Mouse (Mus musculus) myocyte (in vitro differentiated cells): ENCODE measurements around the gene Abca2. TPM values are rescaled to one million over a fixed set of nuclear protein-coding genes. Genes with fewer than 3 reads are reported as not detected.
A peak's percentile ranks its signal among the peaks of the same experiment; 100 is the strongest.

Experiments used
- H3K27me3 ChIP-seq: one replicate; pipeline ENCODE4 v1.6.1; 2011; ENCODE audit not compliant: control insufficient read depth, insufficient read depth, insufficient read length
- H3K36me3 ChIP-seq: one replicate; pipeline ENCODE4 v1.6.1; 2011; ENCODE audit not compliant: control insufficient read depth, insufficient read depth
- H3K4me2 ChIP-seq: one replicate; pipeline ENCODE4 v1.6.1; 2011; ENCODE audit warnings: low read depth, control low read depth
- H3K4me3 ChIP-seq: one replicate; pipeline ENCODE4 v1.5.1; 2011; ENCODE audit warnings: mild to moderate bottlenecking, control low read depth, moderate library complexity
- H3K79me2 ChIP-seq: one replicate; pipeline ENCODE4 v1.6.1; 2011; ENCODE audit not compliant: control insufficient read depth, insufficient read depth
- H3ac ChIP-seq: one replicate; pipeline ENCODE4 v1.6.1; 2011; ENCODE audit not compliant: control insufficient read depth, insufficient read length
- CEBPB ChIP-seq: IDR thresholded peaks from 2 replicates; pipeline ENCODE4 v1.6.1; 2011; ENCODE audit warnings: mild to moderate bottlenecking, moderate library complexity; ENCODE audit not compliant: poor library complexity, insufficient read depth, severe bottlenecking
- E2F4 ChIP-seq: IDR thresholded peaks from one replicate; pipeline ENCODE4 v1.6.1; 2011; ENCODE audit warnings: mild to moderate bottlenecking, control low read depth, moderate library complexity; ENCODE audit not compliant: insufficient read depth
- MAX ChIP-seq: IDR thresholded peaks from one replicate; pipeline ENCODE4 v1.6.1; 2011; ENCODE audit warnings: low read depth, mild to moderate bottlenecking, control low read depth
- MYOD1 ChIP-seq, 3 experiments: IDR thresholded peaks; one replicate each; pipeline ENCODE4 v1.6.1; 2011; ENCODE audit warnings: control low read depth in 2 of 3, low read depth in 2 of 3, mild to moderate bottlenecking in 2 of 3, moderate library complexity in 1 of 3; ENCODE audit not compliant: insufficient read length in 2 of 3, control insufficient read depth in 1 of 3
- MYOG ChIP-seq, 3 experiments: IDR thresholded peaks; one replicate each; pipeline ENCODE4 v1.6.1; 2011; ENCODE audit warnings: control low read depth in 2 of 3, low read depth in 2 of 3, mild to moderate bottlenecking in 2 of 3; ENCODE audit not compliant: insufficient read length in 2 of 3, control insufficient read depth in 1 of 3, insufficient read depth in 1 of 3
- POLR2A ChIP-seq: IDR thresholded peaks from one replicate; pipeline ENCODE4 v1.6.1; 2011; ENCODE audit warnings: low read depth, mild to moderate bottlenecking, control low read depth, moderate library complexity; ENCODE audit not compliant: insufficient read length
- POLR2AphosphoS2 ChIP-seq: IDR thresholded peaks from one replicate; pipeline ENCODE4 v1.6.1; 2011; ENCODE audit warnings: low read depth, control low read depth; ENCODE audit not compliant: insufficient read length
- REST ChIP-seq: IDR thresholded peaks from one replicate; pipeline ENCODE4 v1.6.1; 2011; ENCODE audit warnings: mild to moderate bottlenecking, control low read depth, moderate library complexity; ENCODE audit not compliant: insufficient read depth, insufficient read length
- SRF ChIP-seq: IDR thresholded peaks from one replicate; pipeline ENCODE4 v1.6.1; 2011; ENCODE audit warnings: low read depth; ENCODE audit not compliant: control insufficient read depth, insufficient read length
- TCF12 ChIP-seq: IDR thresholded peaks from one replicate; pipeline ENCODE4 v1.6.1; 2011; ENCODE audit warnings: mild to moderate bottlenecking, control low read depth; ENCODE audit not compliant: poor library complexity, insufficient read depth, severe bottlenecking
- TCF3 ChIP-seq: IDR thresholded peaks from one replicate; pipeline ENCODE4 v1.6.1; 2011; ENCODE audit warnings: low read depth, control low read depth; ENCODE audit not compliant: insufficient read length
- USF1 ChIP-seq: IDR thresholded peaks from one replicate; pipeline ENCODE4 v1.6.1; 2011; ENCODE audit warnings: low read depth, mild to moderate bottlenecking, control low read depth, moderate library complexity
- polyA plus RNA-seq: library from polyadenylated mRNA; unstranded; fragments of >200 nt; fragmentation: generic; extraction: Trizol; gene quantifications from one replicate; pipeline ENCODE4 v1.2.1, GENCODE M21; 2012; ENCODE audit warnings: missing spikeins

Abca2 gene
- polyA plus RNA-seq, 1 experiment: 9.8 TPM

GRCm38 (mm10) chr2:25400291-25400690 lies 28.2 kb upstream of the Abca2 start:
- Histone ChIP-seq H3K27me3 (peaks cover 32% of the 10 kb centered on the region), H3K4me2 (peak overlapping the region; percentile 35), H3ac (no peak overlapping the region), H3K36me3 (no peaks in the 10 kb centered on the region), H3K79me2 (no peaks in the 10 kb centered on the region), H3K4me3 (no peak overlapping the region)
- no peak for TF ChIP-seq SRF

- Histone ChIP-seq H3K4me3 (no peak overlapping the region), H3K4me2 (peak overlapping the region; percentile 35)
Measured at GRCm38 (mm10) chr2:25400764-25401163, 27.7 kb upstream of the Abca2 start.

GRCm38 (mm10) chr2:25402377-25402971 lies 26.0 kb upstream of the Abca2 start:
- H3K36me3 ChIP-seq: no peaks in the 10 kb centered on the region
- peak overlapping the region; percentile 31 for H3K4me3 ChIP-seq
- TF ChIP-seq MYOG (IDR thresholded peaks at IDR 0.05; ENCODE audit: control insufficient read depth in 1 of 3, insufficient read depth in 1 of 3, insufficient read length in 2 of 3, low read depth in 2 of 3) (no peak), E2F4 (no peak), MAX (peak; percentile 24), REST (peak; percentile 93), USF1 (no peak), TCF3 (no peak)
- H3K79me2 ChIP-seq: no peaks in the 10 kb centered on the region
- H3K27me3 ChIP-seq: peaks cover 18% of the 10 kb centered on the region
- H3ac ChIP-seq: peak overlapping the region; percentile 14
- peak overlapping the region; percentile 89 for H3K4me2 ChIP-seq

More at GRCm38 (mm10) chr2:25400764-25401163, 27.7 kb upstream of the Abca2 start:
- H3ac ChIP-seq: no peak overlapping the region
- H3K27me3 ChIP-seq: peaks cover 27% of the 10 kb centered on the region
- TF ChIP-seq MYOD1 (IDR thresholded peaks at IDR 0.05; ENCODE audit: control insufficient read depth in 1 of 3, insufficient read length in 2 of 3, low read depth in 2 of 3): peak in 1 of 3 experiments; percentile 13
- no peak for TF ChIP-seq REST
- H3K79me2 ChIP-seq: no peaks in the 10 kb centered on the region
- no peaks in the 10 kb centered on the region for H3K36me3 ChIP-seq

- no peaks in the 10 kb centered on the region for H3K79me2 ChIP-seq
- no peaks in the 10 kb centered on the region for H3K36me3 ChIP-seq
- peak overlapping the region; percentile 14 for H3ac ChIP-seq
- peak overlapping the region; percentile 31 for H3K4me3 ChIP-seq
- peaks cover 15% of the 10 kb centered on the region for H3K27me3 ChIP-seq
- H3K4me2 ChIP-seq: peak overlapping the region; percentile 89
- TF ChIP-seq POLR2AphosphoS2: peak; percentile 11
- TF ChIP-seq MYOD1 (IDR thresholded peaks at IDR 0.05; ENCODE audit: control insufficient read depth in 1 of 3, insufficient read length in 2 of 3, low read depth in 2 of 3): no peak
- TF ChIP-seq CEBPB: no peak
- TF ChIP-seq REST: no peak
- TF ChIP-seq USF1: no peak
- no peak for TF ChIP-seq TCF12
- peak; percentile 78 for TF ChIP-seq POLR2A
- no peak for TF ChIP-seq TCF3
- TF ChIP-seq SRF: no peak
- peak in 1 of 3 experiments; percentile 8 for TF ChIP-seq MYOG (IDR thresholded peaks at IDR 0.05; ENCODE audit: control insufficient read depth in 1 of 3, insufficient read depth in 1 of 3, insufficient read length in 2 of 3, low read depth in 2 of 3)
- TF ChIP-seq MAX: no peak
Measured at GRCm38 (mm10) chr2:25402972-25403601, 25.4 kb upstream of the Abca2 start.

GRCm38 (mm10) chr2:25403994-25404393 lies 24.5 kb upstream of the Abca2 start:
- no peaks in the 10 kb centered on the region for H3K79me2 ChIP-seq
- peak overlapping the region; percentile 89 for H3K4me2 ChIP-seq
- H3K4me3 ChIP-seq: peak overlapping the region; percentile 31
- peaks cover 6% of the 10 kb centered on the region for H3K27me3 ChIP-seq
- no peaks in the 10 kb centered on the region for H3K36me3 ChIP-seq
- H3ac ChIP-seq: peak overlapping the region; percentile 14
- TF ChIP-seq TCF3 (no peak), MAX (no peak), USF1 (no peak), MYOD1 (IDR thresholded peaks at IDR 0.05; ENCODE audit: control insufficient read depth in 1 of 3, insufficient read length in 2 of 3, low read depth in 2 of 3) (no peak), TCF12 (no peak), E2F4 (no peak), CEBPB (no peak), POLR2A (no peak)
